Mouse (Mus musculus) embryonic facial prominence, embryonic 13.5 days (tissue): Measurements from ENCODE around the gene Efemp2. TPM values are rescaled to one million over a fixed set of nuclear protein-coding genes. Genes with fewer than 3 reads are reported as not detected.
A peak's percentile ranks its signal among the peaks of the same experiment; 100 is the strongest.
"Not testable (repeated sequence)": the region's sequence is repeated elsewhere in the genome, so short reads cannot be mapped to it uniquely, and the experiment has no call there.

Source experiments
- ATAC-seq: fragments of 200-750 bp; cut with Nextera tagmentation; 2 replicates; pipeline ENCODE4 v1.8.0; 2017; ENCODE audit warnings: low read depth; ENCODE audit not compliant: insufficient number of reproducible peaks, insufficient read depth, low FRiP score, low TSS enrichment
- H3K27ac ChIP-seq: fragments of 300-500 bp; sonication (generic); 2 replicates; pipeline ENCODE4 v1.5.1; 2015; ENCODE audit warnings: moderate library complexity, mild to moderate bottlenecking, inconsistent platforms
- H3K27me3 ChIP-seq: fragments of 300-500 bp; sonication (generic); 2 replicates; pipeline ENCODE4 v1.6.1; 2015; ENCODE audit warnings: mild to moderate bottlenecking, inconsistent platforms
- H3K36me3 ChIP-seq: fragments of 300-500 bp; sonication (generic); 2 replicates; pipeline ENCODE4 v1.6.1; 2015; ENCODE audit warnings: mild to moderate bottlenecking, inconsistent platforms
- H3K4me1 ChIP-seq: fragments of 300-500 bp; sonication (generic); 2 replicates; pipeline ENCODE4 v1.6.1; 2015; ENCODE audit warnings: inconsistent platforms
- H3K4me2 ChIP-seq: fragments of 300-500 bp; sonication (generic); 2 replicates; pipeline ENCODE4 v1.6.1; 2015; ENCODE audit warnings: moderate library complexity, mild to moderate bottlenecking, inconsistent platforms
- H3K4me3 ChIP-seq: fragments of 300-500 bp; sonication (generic); 2 replicates; pipeline ENCODE4 v1.5.1; 2015; ENCODE audit warnings: mild to moderate bottlenecking, inconsistent platforms
- H3K9ac ChIP-seq: fragments of 300-500 bp; sonication (generic); 2 replicates; pipeline ENCODE4 v1.6.1; 2015; ENCODE audit warnings: mild to moderate bottlenecking, inconsistent platforms
- H3K9me3 ChIP-seq: fragments of 300-500 bp; sonication (generic); 2 replicates; pipeline ENCODE4 v1.6.1; 2016; ENCODE audit warnings: inconsistent platforms
- WGBS: fragments of 180-500 bp; shearing (Covaris S2); methylation state at CpG from one replicate; pipeline ENCODE4 v1.1.7; 2015; ENCODE audit warnings: mixed read lengths; 5-methylcytosine and 5-hydroxymethylcytosine counted together
- polyA plus RNA-seq: library from polyadenylated mRNA; unstranded; fragments of >200 nt; fragmentation: Nextera tagmentation; extraction: Ambion mirVana; gene quantifications from 2 replicates; pipeline ENCODE4 v1.2.1, GENCODE M21; 2015

Efemp2 gene
- polyA plus RNA-seq, 1 experiment from 2014 or later, result 207 TPM

DNA sequence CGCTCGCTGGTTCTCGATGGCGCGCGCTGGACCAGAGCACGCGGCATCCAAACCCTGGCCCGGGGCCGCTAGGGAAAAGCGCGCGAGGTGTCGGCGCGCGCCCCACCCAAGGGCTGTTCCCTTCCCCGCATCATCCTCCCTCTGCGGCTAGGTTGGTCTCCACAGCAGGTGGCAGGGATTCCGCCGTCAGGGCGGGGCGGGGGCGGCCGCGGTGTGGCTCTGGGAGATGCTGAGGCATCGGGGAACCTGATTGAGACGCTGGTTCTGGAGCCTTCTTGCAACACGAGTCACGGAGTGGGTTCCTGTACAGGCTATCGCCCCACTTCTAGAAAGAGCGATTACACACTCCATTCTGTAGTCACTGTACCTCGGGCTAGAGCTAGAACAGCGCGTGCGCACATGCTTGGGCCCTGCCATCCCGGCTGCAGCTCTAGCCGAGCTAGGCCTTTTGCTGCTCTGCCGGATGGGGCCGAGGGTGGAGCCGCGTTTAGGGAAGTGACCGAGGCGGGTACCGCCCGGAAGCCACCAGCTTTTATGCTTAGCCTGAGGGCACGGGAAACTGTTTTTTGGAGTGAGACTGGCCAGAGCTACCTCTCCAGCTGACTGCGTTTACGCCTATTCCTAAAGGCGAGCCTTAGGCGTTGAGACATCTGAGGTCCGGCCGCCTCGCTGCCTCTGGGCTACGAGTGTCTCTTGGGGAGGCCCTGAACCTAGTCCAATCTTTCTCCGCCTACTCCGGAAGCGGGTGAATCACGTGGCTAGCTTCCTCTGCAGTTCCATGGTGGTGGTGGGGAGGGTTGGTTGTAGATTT lies 17.3 kb downstream of the Efemp2 start:
- Histone ChIP-seq H3K4me1 (peaks cover 36% of the 10 kb centered on the region), H3K27ac (peak overlapping the region; percentile 99), H3K27me3 (no peaks in the 10 kb centered on the region), H3K36me3 (peaks cover 42% of the 10 kb centered on the region), H3K4me2 (peak overlapping the region; percentile 83), H3K9me3 (no peaks in the 10 kb centered on the region), H3K4me3 (peak overlapping the region; percentile 99), H3K9ac (peak overlapping the region; percentile 97)
- WGBS, result under 1% methylated on average over 59 of the region's 59 CpGs
- no peak for ATAC-seq

DNA sequence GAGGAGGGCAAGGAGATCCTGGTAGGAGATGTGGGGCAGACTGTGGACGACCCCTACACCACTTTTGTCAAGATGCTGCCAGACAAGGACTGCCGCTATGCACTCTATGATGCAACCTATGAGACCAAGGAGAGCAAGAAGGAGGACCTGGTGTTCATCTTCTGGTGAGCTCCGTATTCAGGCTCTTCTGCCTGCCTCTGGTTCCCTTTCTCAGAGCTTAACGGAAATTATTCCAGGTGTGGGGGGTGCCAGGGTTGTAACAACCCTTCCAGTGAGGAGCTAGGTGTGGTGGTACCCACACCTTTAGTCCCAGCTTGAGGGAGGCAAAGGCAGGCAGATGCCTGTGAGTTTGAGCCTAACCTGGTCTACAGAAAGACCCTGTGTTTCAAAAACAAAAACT lies 18.9 kb downstream of the Efemp2 start:
- Histone ChIP-seq H3K4me2 (0 out of 2 replicates have a peak overlapping the region, but pooled peaks have one; percentile 83), H3K9ac (no peak overlapping the region), H3K4me3 (no peak overlapping the region), H3K9me3 (no peaks in the 10 kb centered on the region), H3K27me3 (no peaks in the 10 kb centered on the region), H3K36me3 (peaks cover 53% of the 10 kb centered on the region), H3K27ac (no peak overlapping the region), H3K4me1 (peaks cover 21% of the 10 kb centered on the region)
- WGBS, result 78% methylated on average over 4 of the region's 4 CpGs
- no peak for ATAC-seq

DNA sequence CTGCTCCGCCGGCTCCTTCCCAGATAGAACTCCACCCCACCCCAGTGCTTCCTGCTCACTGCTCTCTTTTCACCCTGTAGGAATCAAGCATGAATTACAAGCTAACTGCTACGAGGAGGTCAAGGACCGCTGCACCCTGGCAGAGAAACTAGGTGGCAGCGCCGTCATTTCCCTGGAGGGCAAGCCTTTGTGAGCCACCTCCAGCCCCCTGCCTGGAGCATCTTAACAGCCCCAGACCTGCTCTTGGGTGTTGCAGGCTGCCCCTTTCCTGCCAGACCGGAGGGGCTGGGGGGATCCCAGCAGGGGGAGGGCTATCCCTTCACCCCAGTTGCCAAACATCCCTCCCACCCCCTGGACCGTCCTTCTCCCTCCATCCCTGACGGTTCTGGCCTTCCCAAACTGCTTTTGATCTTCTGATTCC lies 19.6 kb downstream of the Efemp2 start:
- Histone ChIP-seq H3K36me3 (peaks cover 59% of the 10 kb centered on the region), H3K4me1 (peaks cover 21% of the 10 kb centered on the region)
- not testable (repeated sequence) for H3K4me2 ChIP-seq, H3K27ac ChIP-seq, H3K9me3 ChIP-seq, H3K9ac ChIP-seq, H3K27me3 ChIP-seq, H3K4me3 ChIP-seq, ATAC-seq
- WGBS, result 70% methylated on average over 9 of the region's 9 CpGs

DNA sequence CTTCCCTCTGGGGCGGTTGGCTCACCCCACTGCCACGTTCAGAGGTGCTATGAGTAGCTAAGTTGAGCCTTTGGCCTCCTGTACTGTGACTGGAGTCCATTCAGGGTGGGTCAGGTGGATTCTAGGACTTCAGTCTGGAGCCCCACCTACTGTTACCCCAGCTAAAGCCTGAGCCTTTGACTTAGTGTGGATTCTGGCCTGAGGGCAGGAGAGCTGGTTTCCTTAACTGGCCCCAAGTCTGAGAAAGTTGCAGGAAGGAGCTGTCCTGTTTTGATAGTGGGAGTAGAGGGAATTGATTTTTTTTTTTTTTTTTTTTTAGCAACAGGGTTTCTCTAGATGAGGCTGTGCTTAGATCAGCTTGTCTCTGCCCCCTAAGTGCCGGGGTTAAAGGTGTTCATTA lies 20.6 kb downstream of the Efemp2 start:
- ATAC-seq, result no peak
- H3K9ac ChIP-seq, result no peak overlapping the region
- no peak overlapping the region for H3K4me3 ChIP-seq
- H3K27ac ChIP-seq, result no peak overlapping the region
- WGBS, result 82% methylated on average over 3 of the region's 3 CpGs
- no peak overlapping the region for H3K4me2 ChIP-seq
- H3K9me3 ChIP-seq, result no peaks in the 10 kb centered on the region
- H3K36me3 ChIP-seq, result peaks cover 59% of the 10 kb centered on the region
- no peaks in the 10 kb centered on the region for H3K27me3 ChIP-seq
- H3K4me1 ChIP-seq, result peaks cover 16% of the 10 kb centered on the region

DNA sequence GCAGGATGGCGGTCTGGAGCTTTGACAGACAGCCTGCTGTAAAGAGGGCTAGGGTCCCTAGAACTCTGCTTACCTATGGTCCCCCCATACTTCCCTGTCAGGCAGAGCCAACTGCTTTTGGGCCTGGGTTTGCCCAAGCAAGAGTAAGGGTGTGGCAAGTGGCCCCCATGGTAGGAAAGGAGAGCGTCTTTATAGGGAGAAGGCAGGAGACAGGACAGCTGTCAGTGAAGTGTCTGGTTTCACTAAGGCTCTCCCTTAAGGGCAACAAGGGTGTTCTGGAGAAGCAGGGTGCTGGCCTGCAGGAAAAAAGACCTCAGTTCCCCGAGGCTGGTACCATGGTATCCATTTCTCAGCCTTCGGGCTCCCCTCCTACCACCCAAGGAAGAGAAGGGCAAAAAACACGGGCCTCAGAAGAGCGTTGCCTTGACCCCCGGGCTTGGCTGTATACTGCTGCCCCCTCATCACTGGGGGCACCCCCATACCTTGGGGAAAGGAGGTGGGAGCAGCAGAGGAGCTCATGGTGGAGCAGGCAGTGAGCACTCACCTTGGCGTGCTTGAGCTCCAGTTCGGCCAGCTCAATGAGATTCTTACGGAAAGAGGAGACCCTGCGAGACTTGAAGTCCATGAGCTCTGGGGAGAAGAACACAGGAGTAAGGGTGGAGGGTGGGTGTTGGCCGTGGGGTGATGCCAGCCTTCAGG lies 21.7 kb downstream of the Efemp2 start:
- Histone ChIP-seq H3K36me3 (peaks cover 59% of the 10 kb centered on the region), H3K27ac (no peak overlapping the region), H3K27me3 (no peaks in the 10 kb centered on the region), H3K9ac (no peak overlapping the region), H3K4me2 (no peak overlapping the region), H3K4me3 (no peak overlapping the region), H3K4me1 (peaks cover 13% of the 10 kb centered on the region), H3K9me3 (no peaks in the 10 kb centered on the region)
- ATAC-seq, result no peak
- WGBS, result 81% methylated on average over 12 of the region's 12 CpGs

DNA sequence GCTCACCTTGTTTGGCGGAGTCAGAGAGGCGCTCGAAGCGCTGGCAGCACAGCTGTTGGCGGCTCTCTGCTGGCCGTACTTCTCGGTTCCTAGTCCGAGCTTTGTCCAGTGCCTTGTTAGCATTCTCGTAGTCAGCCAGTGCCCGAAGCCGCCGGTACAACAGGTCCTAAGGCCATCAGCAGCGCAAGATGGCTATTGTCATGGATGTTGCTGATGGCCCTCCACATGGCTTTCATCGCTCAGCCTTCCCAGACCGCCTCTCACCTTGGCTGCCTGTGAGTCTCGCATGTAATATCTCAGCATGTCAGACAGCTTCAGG lies 22.3 kb downstream of the Efemp2 start:
- no peak for ATAC-seq
- Histone ChIP-seq H3K4me2 (no peak overlapping the region), H3K9me3 (no peaks in the 10 kb centered on the region), H3K9ac (no peak overlapping the region), H3K27me3 (no peaks in the 10 kb centered on the region), H3K4me1 (peaks cover 13% of the 10 kb centered on the region), H3K27ac (no peak overlapping the region), H3K4me3 (no peak overlapping the region), H3K36me3 (peaks cover 59% of the 10 kb centered on the region)
- WGBS, result 85% methylated on average over 16 of the region's 16 CpGs

DNA sequence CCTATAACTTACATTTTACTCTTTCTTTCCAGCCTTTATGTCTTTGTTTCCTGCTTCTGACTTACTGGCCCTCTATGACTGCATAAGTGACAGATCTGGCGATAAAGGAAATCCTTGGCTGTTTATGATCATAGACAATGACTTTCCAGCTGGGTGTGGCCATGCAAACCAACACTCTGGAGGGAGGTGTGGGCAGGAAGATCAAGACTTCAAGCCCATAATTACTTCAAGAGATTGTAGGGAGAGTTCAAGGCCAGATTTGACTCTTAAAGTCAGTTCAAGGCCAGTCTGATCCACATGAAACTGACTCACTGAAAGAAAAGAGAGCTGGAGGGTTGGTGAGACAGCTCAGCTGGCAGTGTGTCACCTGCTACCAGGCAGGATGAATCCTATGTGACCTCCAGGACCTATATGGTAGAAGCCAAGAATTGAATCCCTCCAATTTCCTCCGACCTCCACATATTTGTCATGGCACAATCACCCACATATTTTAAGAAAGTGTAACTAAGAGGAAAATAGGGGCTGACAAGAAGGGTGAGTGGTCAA lies 26.6 kb downstream of the Efemp2 start:
- H3K27me3 ChIP-seq, result no peaks in the 10 kb centered on the region
- H3K4me3 ChIP-seq, result no peak overlapping the region
- H3K4me1 ChIP-seq, result no peaks in the 10 kb centered on the region
- no peaks in the 10 kb centered on the region for H3K9me3 ChIP-seq
- no peak overlapping the region for H3K27ac ChIP-seq
- 91% methylated on average over 2 of the region's 2 CpGs for WGBS
- no peak overlapping the region for H3K9ac ChIP-seq
- no peak overlapping the region for H3K4me2 ChIP-seq
- no peak for ATAC-seq
- H3K36me3 ChIP-seq, result peaks cover 28% of the 10 kb centered on the region

DNA sequence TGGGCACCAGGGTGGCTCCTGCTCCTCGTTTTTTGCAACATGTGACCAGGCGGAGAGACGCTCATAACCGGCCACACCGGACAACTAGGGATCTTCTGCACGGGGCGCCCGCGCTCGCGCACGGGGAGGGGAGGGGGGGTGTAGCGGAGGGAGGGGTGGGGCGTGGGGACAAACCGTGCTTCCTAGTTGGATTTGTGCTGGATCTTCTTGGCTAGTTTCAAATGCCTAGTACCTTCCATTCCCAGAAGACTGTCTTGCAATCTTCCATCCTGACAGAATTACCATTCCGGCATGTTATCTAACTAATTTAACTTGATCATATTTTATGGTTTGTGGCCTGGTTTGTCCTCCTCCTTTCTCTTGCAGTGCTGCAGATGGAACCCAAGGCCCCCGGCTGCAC lies 29.9 kb downstream of the Efemp2 start, which contains the start of gene 1700020D05Rik:
1700020D05Rik (minus strand) TSS at position 101 of the 400 bp plus-strand sequence.
- H3K9ac ChIP-seq, result peak within 1 kb of the TSS; percentile 32; the same call in 1 of the 2 replicates
- H3K4me1 ChIP-seq, result no peaks in the 10 kb centered on the region
- H3K27ac ChIP-seq, result no peak within 1 kb of the TSS
- no peak within 1 kb of the TSS for H3K4me3 ChIP-seq
- no peaks in the 10 kb centered on the region; the same call in 1 of the 2 replicates for H3K36me3 ChIP-seq
- WGBS, result 50% methylated on average over 16 of the region's 17 CpGs
- ATAC-seq, result 0 out of 2 replicates have a peak, but pooled peaks have one; percentile 26
- 0 out of 2 replicates have a peak within 1 kb of the TSS, but pooled peaks have one; percentile 7 for H3K4me2 ChIP-seq
- H3K9me3 ChIP-seq, result no peaks in the 10 kb centered on the region
- no peaks in the 10 kb centered on the region for H3K27me3 ChIP-seq

DNA sequence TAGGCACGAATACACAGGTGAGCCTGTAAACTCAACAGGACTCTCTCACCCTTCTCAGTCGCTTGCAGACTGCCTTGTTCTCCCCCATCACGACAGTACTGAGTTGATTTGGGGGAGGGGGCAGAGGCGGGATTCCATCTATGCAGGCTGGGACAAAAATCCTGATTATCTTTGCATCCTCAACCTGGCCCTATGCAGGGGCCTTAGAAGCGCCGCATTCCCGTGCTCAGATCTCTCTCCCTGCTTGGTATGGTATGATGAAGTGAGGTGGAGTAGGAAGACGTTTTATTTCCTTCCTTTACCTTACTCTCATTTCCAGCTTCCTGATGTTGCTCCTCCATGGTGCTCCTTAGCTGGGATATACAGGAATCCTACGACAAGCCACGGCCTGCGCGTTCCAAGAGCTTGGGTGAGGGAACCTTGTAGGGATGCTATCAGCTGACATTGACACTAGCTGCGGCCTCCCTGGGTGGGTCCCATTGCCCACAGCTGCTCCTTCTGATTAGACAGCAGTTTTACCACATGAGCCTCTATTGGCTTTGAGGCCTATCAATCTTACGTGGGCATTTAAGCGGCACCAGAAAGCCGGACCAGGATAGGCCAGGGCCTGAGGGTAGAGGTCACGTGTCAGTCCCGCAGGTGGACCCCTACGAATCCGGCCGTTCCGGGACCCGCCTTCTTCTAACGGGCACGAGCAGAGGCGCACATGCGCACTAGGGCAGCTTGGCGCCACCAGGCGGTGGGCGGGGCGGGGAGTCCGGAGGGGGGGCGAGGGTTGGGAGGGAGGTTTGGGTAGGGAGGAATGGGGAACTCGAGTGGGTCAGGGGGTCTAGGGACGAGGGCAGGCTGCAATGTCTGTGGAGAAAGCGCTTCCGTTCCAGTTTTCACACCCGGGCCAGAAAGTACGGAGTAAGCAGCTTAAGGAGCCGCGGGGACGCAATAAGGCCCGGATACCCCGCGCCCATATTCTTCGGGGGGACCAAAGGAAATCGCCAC lies 36.6 kb downstream of the Efemp2 start, which contains the start of gene Snx32:
Snx32 (minus strand) TSS at position 508 of the 996 bp plus-strand sequence.
- Histone ChIP-seq H3K9me3 (no peaks in the 10 kb centered on the region), H3K4me2 (peak within 1 kb of the TSS; percentile 70), H3K36me3 (no peaks in the 10 kb centered on the region), H3K27ac (0 out of 2 replicates have a peak within 1 kb of the TSS, but pooled peaks have one; percentile 33), H3K4me3 (peak within 1 kb of the TSS; percentile 48), H3K4me1 (peaks cover 19% of the 10 kb centered on the region), H3K9ac (peak within 1 kb of the TSS; percentile 68), H3K27me3 (no peaks in the 10 kb centered on the region)
- ATAC-seq, result peak; percentile 98
- WGBS, result 3% methylated on average over 47 of the region's 47 CpGs

DNA sequence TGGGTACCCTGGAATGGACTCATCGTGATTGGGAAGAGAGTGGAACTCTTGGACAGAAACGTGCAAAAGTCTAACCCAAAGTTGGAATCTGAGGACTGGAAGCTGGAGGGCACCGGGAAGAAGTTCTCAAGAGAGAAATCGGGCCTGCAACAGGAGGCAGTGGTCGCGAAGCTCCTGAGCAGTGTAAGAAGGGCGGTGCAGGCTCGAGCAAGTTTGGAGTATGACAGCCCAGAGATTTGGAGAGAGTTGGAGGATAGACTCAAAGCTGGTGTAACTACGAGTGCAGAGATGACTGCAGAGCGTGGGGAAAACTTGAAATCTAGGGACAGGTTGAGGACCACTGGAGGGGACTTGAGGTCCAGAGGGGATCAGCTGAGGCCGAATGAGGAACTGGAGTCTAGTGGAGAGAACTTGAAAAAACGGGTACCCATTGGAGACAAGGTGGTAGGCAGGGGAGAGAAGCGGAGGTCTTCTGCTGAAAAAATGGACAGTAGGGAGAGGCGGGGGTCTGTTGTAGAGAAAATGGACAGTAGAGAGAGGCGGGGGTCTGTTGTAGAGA lies 37.4 kb downstream of the Efemp2 start:
- H3K36me3 ChIP-seq, result no peaks in the 10 kb centered on the region
- no peak for ATAC-seq
- whole genome bisulfite sequencing, result 48% methylated on average over 15 of the region's 15 CpGs
- no peaks in the 10 kb centered on the region for H3K27me3 ChIP-seq
- H3K9me3 ChIP-seq, result no peaks in the 10 kb centered on the region
- H3K4me1 ChIP-seq, result peaks cover 19% of the 10 kb centered on the region
- H3K27ac ChIP-seq, result no peak overlapping the region
- H3K9ac ChIP-seq, result peak overlapping the region; percentile 68
- peak overlapping the region; percentile 70 for H3K4me2 ChIP-seq
- H3K4me3 ChIP-seq, result peak overlapping the region; percentile 48
